9 mouse cellular contexts compared by ENCODE assay signal in the genomic region with DNA sequence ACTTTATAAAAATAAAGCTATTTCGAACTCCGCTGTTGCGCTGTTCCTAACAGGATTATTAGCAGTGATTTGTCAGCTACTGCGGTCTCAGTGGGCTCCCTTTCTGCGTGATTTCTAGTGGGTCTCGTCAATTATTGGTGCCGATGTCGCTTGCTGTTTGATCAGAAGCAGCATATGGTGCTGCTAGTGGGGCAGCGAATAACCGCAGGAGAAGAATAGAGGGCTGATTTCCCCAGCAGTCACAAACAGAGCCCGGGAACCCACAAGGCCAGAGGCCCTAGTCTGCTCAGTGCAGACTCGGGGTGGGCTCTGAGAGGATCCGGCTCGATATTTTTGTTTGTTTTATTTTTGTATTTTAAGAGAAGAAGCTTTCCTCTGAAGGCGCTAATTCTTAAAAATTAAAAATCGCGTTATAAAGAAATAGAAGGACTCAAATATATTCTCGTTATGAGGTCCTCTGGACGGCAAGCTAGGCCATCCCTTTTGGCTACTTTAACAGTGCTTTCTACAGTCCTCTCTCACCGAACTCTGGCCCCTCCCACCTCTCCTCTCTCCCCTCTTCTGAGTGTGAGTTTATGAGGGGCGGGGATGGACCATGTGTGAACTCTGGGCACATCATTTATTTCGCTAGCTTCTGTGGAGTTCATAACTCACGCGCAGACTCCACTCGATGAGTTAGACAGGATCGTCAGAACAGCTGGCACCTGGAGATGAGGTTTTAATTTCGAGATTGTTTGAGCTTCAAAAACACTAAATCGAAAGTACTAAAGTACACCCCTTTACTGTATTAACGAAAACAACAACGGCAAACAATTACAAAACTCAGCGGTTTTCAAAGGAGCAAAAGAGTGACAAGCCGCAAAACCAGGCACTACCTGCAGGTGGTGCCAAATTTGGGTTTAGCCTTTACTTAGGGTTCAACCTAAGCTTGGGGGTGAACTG. TPM values are rescaled to one million over a fixed set of nuclear protein-coding genes. Genes with fewer than 3 reads are reported as not detected.
A peak's percentile ranks its signal among the peaks of the same experiment; 100 is the strongest.
DNase-seq lines count a peak whose midpoint lies in the region; ATAC-seq and TF ChIP-seq lines count a peak whose summit lies in the region.
"Had no signal": no experiment of that assay in that cellular context is flagged by ENCODE, and none has a peak within 500 bp of the region (broad histone marks: within the 10 kb centered on the region; RNA-seq: fewer than 3 reads in every experiment).

No protein-coding gene starts in this region.

- no peak overlapping the region for H3K9ac ChIP-seq in lung, postnatal 0 days (replicated peaks; ENCODE audit: low read depth)
- 0 out of 2 replicates have a peak overlapping the region, but pooled peaks have one; percentile 11 for H3K9ac ChIP-seq in midbrain, embryonic 12.5 days (replicated peaks)
- H3K9ac ChIP-seq: liver, embryonic 15.5 days had no signal

- peaks cover 90% of the 10 kb centered on the region for H3K27me3 ChIP-seq in lung, postnatal 0 days (replicated peaks; ENCODE audit: insufficient read depth, low read length)
- peaks cover 80% of the 10 kb centered on the region for H3K27me3 ChIP-seq in midbrain, embryonic 12.5 days

- H3K36me3 ChIP-seq in lung, postnatal 0 days (ENCODE audit: insufficient read depth, low read length): no peaks in the 10 kb centered on the region
- no peaks in the 10 kb centered on the region for H3K36me3 ChIP-seq in midbrain, embryonic 12.5 days
- H3K36me3 ChIP-seq: liver, embryonic 15.5 days had no signal

- no peak for TF ChIP-seq POLR2A in brain, embryonic 14.5 days (IDR thresholded peaks at IDR 0.05; ENCODE audit: borderline replicate concordance, extremely low read depth, insufficient read depth, insufficient read length, poor library complexity, severe bottlenecking)
- TF ChIP-seq POLR2A in lung, adult 2 months (IDR thresholded peaks at IDR 0.05; ENCODE audit: borderline replicate concordance, extremely low read depth, low read depth, low read length): no peak

- no peak for TF ChIP-seq EP300 in lung, postnatal 0 days (IDR thresholded peaks at IDR 0.05)

- no peak overlapping the region for H3K4me3 ChIP-seq in lung, postnatal 0 days (ENCODE audit: low read depth, low read length)
- peak overlapping the region; percentile 28 for H3K4me3 ChIP-seq in midbrain, embryonic 12.5 days
- no peak overlapping the region for H3K4me3 ChIP-seq in lung, adult 2 months (replicated peaks; ENCODE audit: extremely low read depth, low read depth, low read length)
- H3K4me3 ChIP-seq: liver, embryonic 15.5 days had no signal

- WGBS in lung, postnatal 0 days: 3% methylated on average over 32 of the region's 32 CpGs
- WGBS in midbrain, embryonic 12.5 days: 2% methylated on average over 32 of the region's 32 CpGs
- WGBS in lung, adult 2 months: 9% methylated on average over 32 of the region's 32 CpGs

- H3K27ac ChIP-seq in lung, postnatal 0 days (ENCODE audit: low read length): no peak overlapping the region
- peak overlapping the region; percentile 54; the same call in 1 of the 2 replicates for H3K27ac ChIP-seq in midbrain, embryonic 12.5 days (replicated peaks)
- H3K27ac ChIP-seq: liver, embryonic 15.5 days had no signal

- DNase-seq in lung, postnatal 0 days (ENCODE audit: low spot score): no peak
- DNase-seq in lung, postnatal 25 days (ENCODE audit: low spot score): no peak
- peak; percentile 71 for DNase-seq in brain, embryonic 14.5 days (ENCODE audit: low read depth)
- no peak for DNase-seq in cerebellum, adult 9-11 months
- DNase-seq in lung, adult 2 months: no peak

- H3K4me1 ChIP-seq in lung, postnatal 0 days (ENCODE audit: insufficient read depth, low read depth, low read length): peaks cover 7% of the 10 kb centered on the region
- peaks cover 28% of the 10 kb centered on the region for H3K4me1 ChIP-seq in midbrain, embryonic 12.5 days
- peaks cover 2% of the 10 kb centered on the region; the same call in 1 of the 2 replicates for H3K4me1 ChIP-seq in lung, adult 2 months (ENCODE audit: control insufficient read depth, insufficient read depth, low read length)

- no peak for ATAC-seq in lung, postnatal 0 days
- peak; percentile 59 for ATAC-seq in inflammation-experienced regulatory T-cells, adult 6 months
- ATAC-seq in midbrain, embryonic 12.5 days (ENCODE audit: low FRiP score, low read depth): no peak
- no peak for ATAC-seq in erythroid progenitor cell, adult 5-6 weeks (replicated peaks; ENCODE audit: low FRiP score, poor library complexity, severe bottlenecking)

- H3K4me2 ChIP-seq in lung, postnatal 0 days (replicated peaks; ENCODE audit: low read depth, low read length): no peak overlapping the region
- peak overlapping the region; percentile 21; the same call in 1 of the 2 replicates for H3K4me2 ChIP-seq in midbrain, embryonic 12.5 days (replicated peaks)
- H3K4me2 ChIP-seq: liver, embryonic 15.5 days had no signal

- no peaks in the 10 kb centered on the region for H3K9me3 ChIP-seq in lung, postnatal 0 days (ENCODE audit: low read length)
- H3K9me3 ChIP-seq in midbrain, embryonic 12.5 days: no peaks in the 10 kb centered on the region
- H3K9me3 ChIP-seq: liver, embryonic 15.5 days had no signal

- peak; percentile 64 for TF ChIP-seq CTCF in lung, postnatal 0 days (IDR thresholded peaks at IDR 0.05)
- TF ChIP-seq CTCF in brain, embryonic 14.5 days (IDR thresholded peaks at IDR 0.05; ENCODE audit: borderline replicate concordance, extremely low read depth, insufficient read depth, insufficient read length): peak; percentile 65; the same call in 1 of the 2 replicates
- no peak for TF ChIP-seq CTCF in lung, adult 2 months (IDR thresholded peaks at IDR 0.05; ENCODE audit: insufficient read depth, low read length)

RNA-seq across cellular contexts. Expression of gene Sim1, which starts 3.2 kb away (rescaled TPM):
- not detected in 2 replicates for polyA plus RNA-seq in lung, postnatal 0 days (2015; fragmentation: Nextera tagmentation; extraction: Ambion mirVana)
- polyA plus RNA-seq in brain, embryonic 14.5 days (2012; rRNA removed): 2.3 and 2.5 TPM in 2 replicates
- not detected for polyA plus RNA-seq in inflammation-experienced regulatory T-cells, adult 6 months (2017; shearing (Covaris generic))
- 5.1 and 6.0 TPM in 2 replicates for polyA plus RNA-seq in midbrain, embryonic 12.5 days (2016; fragmentation: Nextera tagmentation; extraction: Ambion mirVana)
- total RNA-seq in erythroid progenitor cell, adult 5-6 weeks (2015; ENCODE audit: low replicate concordance): not detected in 2 replicates
- total RNA-seq in erythroid progenitor cell, adult 5-6 weeks (2017; ENCODE audit: low replicate concordance): not detected in 2 replicates
- 0.19 TPM in 1 of 2 replicates, not detected in the other for polyA plus RNA-seq in lung, adult 2 months (2012; rRNA removed)
- polyA plus RNA-seq: liver, embryonic 15.5 days had no signal
